Mouse (Mus musculus) heart, embryonic 14.5 days (tissue): ENCODE data around the gene Sirt3. TPM values are rescaled to one million over a fixed set of nuclear protein-coding genes. Genes with fewer than 3 reads are reported as not detected.
A peak's percentile ranks its signal among the peaks of the same experiment; 100 is the strongest.

ENCODE experiments used
- ATAC-seq: fragments of 200-750 bp; cut with Nextera tagmentation; 2 replicates; pipeline ENCODE4 v1.8.0; 2017; ENCODE audit warnings: low read depth, moderate TSS enrichment; ENCODE audit not compliant: insufficient number of reproducible peaks, insufficient read depth, low FRiP score
- H3K27ac ChIP-seq, 2 experiments: fragments of 200-500 bp in 1 of 2; fragments of 300-500 bp in 1 of 2; sonication (generic) in 1 of 2; replicated peaks in 1 of 2; 2 replicates each; pipeline ENCODE4 v1.5.1; 2012 to 2014; ENCODE audit warnings: low read depth in 2 of 2, low read length in 2 of 2, control low read depth in 1 of 2, mild to moderate bottlenecking in 1 of 2, mixed read lengths in 1 of 2; ENCODE audit not compliant: control insufficient read depth in 1 of 2, insufficient read depth in 1 of 2
- H3K27me3 ChIP-seq: fragments of 300-500 bp; sonication (generic); 2 replicates; pipeline ENCODE4 v1.6.1; 2014; ENCODE audit warnings: mild to moderate bottlenecking, low read length, control low read depth; ENCODE audit not compliant: control insufficient read depth, insufficient read depth
- H3K36me3 ChIP-seq: fragments of 300-500 bp; sonication (generic); 2 replicates; pipeline ENCODE4 v1.6.1; 2014; ENCODE audit warnings: mild to moderate bottlenecking, control low read depth, low read length, mixed read lengths; ENCODE audit not compliant: control insufficient read depth, insufficient read depth
- H3K4me1 ChIP-seq, 2 experiments: fragments of 200-500 bp in 1 of 2; fragments of 300-500 bp in 1 of 2; sonication (generic) in 1 of 2; 2 replicates each; pipeline ENCODE4 v1.6.1; 2012 to 2014; ENCODE audit warnings: low read length in 2 of 2, control low read depth in 1 of 2, mixed read lengths in 1 of 2; ENCODE audit not compliant: control insufficient read depth in 2 of 2, insufficient read depth in 2 of 2
- H3K4me2 ChIP-seq: fragments of 300-500 bp; sonication (generic); 2 replicates; pipeline ENCODE4 v1.6.1; 2014; ENCODE audit warnings: mild to moderate bottlenecking, low read length
- H3K4me3 ChIP-seq, 2 experiments: fragments of 200-500 bp in 1 of 2; fragments of 300-500 bp in 1 of 2; sonication (generic) in 1 of 2; 2 replicates each; pipeline ENCODE4 v1.5.1; 2012 to 2014; ENCODE audit warnings: low read length in 2 of 2, mild to moderate bottlenecking in 2 of 2, control low read depth in 1 of 2, low read depth in 1 of 2, moderate library complexity in 1 of 2; ENCODE audit not compliant: control insufficient read depth in 1 of 2, insufficient read depth in 1 of 2
- H3K9ac ChIP-seq: fragments of 300-500 bp; sonication (generic); 2 replicates; pipeline ENCODE4 v1.6.1; 2014; ENCODE audit warnings: mild to moderate bottlenecking, low read length
- H3K9me3 ChIP-seq: fragments of 300-500 bp; sonication (generic); 2 replicates; pipeline ENCODE4 v1.6.1; 2016; ENCODE audit warnings: low read length, control low read depth; ENCODE audit not compliant: control insufficient read depth
- WGBS: fragments of 180-500 bp; shearing (Covaris S2); extraction: QIAGEN DNeasy Blood & Tissue Kit; methylation state at CpG from one replicate; pipeline ENCODE4 v1.1.7; 2014; 5-methylcytosine and 5-hydroxymethylcytosine counted together
- polyA plus RNA-seq: library from polyadenylated mRNA; unstranded; fragments of >200 nt; fragmentation: Nextera tagmentation; extraction: Ambion mirVana; gene quantifications from 2 replicates; pipeline ENCODE4 v1.2.1, GENCODE M21; 2014

Sirt3 gene
- polyA plus RNA-seq, 1 experiment from 2014 or later = 48.4 TPM

- ATAC-seq = peak; percentile 60
- Histone ChIP-seq H3K27ac (peak within 1 kb of the TSS; percentile 84 to 91), H3K9me3 (no peaks in the 10 kb centered on the region), H3K4me1 (peaks cover 11 to 21% of the 10 kb centered on the region in 2 experiments), H3K4me3 (peak within 1 kb of the TSS; percentile 78 to 86), H3K27me3 (no peaks in the 10 kb centered on the region), H3K36me3 (peaks cover 60% of the 10 kb centered on the region), H3K9ac (peak within 1 kb of the TSS; percentile 93), H3K4me2 (peak within 1 kb of the TSS; percentile 83)
- under 1% methylated on average over 51 of the region's 51 CpGs for WGBS
Observed at GRCm38 (mm10) chr7:140855860-140856784, 26.0 kb downstream of the Sirt3 start, which contains the start of gene Gm45785. TSS of gene Gm45785 (minus strand) at chr7:140856331.

- peak overlapping the region; percentile 93 for H3K9ac ChIP-seq
- peak overlapping the region; percentile 83 for H3K4me2 ChIP-seq
- no peak for ATAC-seq
- 65% methylated on average over 9 of the region's 9 CpGs for WGBS
- no peaks in the 10 kb centered on the region for H3K9me3 ChIP-seq
- peaks cover 50% of the 10 kb centered on the region for H3K36me3 ChIP-seq
- peak overlapping the region in 1 of 2 experiments; percentile 91; a peak in 1 of 4 replicates for H3K27ac ChIP-seq
- peaks cover 11 to 21% of the 10 kb centered on the region in 2 experiments for H3K4me1 ChIP-seq
- H3K27me3 ChIP-seq = no peaks in the 10 kb centered on the region
- H3K4me3 ChIP-seq = peak overlapping the region; percentile 78 to 86
Observed at GRCm38 (mm10) chr7:140855181-140855580, 26.9 kb downstream of the Sirt3 start.

GRCm38 (mm10) chr7:140854483-140854882 lies 27.6 kb downstream of the Sirt3 start:
- Histone ChIP-seq H3K4me1 (peaks cover 11 to 21% of the 10 kb centered on the region in 2 experiments), H3K4me3 (no peak overlapping the region), H3K27me3 (no peaks in the 10 kb centered on the region), H3K27ac (no peak overlapping the region), H3K36me3 (peaks cover 43% of the 10 kb centered on the region), H3K9me3 (no peaks in the 10 kb centered on the region), H3K9ac (no peak overlapping the region), H3K4me2 (no peak overlapping the region)
- 94% methylated on average over 18 of the region's 18 CpGs for WGBS
- ATAC-seq = no peak

GRCm38 (mm10) chr7:140853386-140853785 lies 28.7 kb downstream of the Sirt3 start:
- H3K9ac ChIP-seq = no peak overlapping the region
- WGBS = 83% methylated on average over 9 of the region's 9 CpGs
- H3K9me3 ChIP-seq = no peaks in the 10 kb centered on the region
- H3K4me3 ChIP-seq = no peak overlapping the region
- ATAC-seq = no peak
- H3K27me3 ChIP-seq = no peaks in the 10 kb centered on the region
- H3K4me2 ChIP-seq = no peak overlapping the region
- peaks cover 9 to 15% of the 10 kb centered on the region in 2 experiments for H3K4me1 ChIP-seq
- peaks cover 33% of the 10 kb centered on the region for H3K36me3 ChIP-seq
- no peak overlapping the region for H3K27ac ChIP-seq

GRCm38 (mm10) chr7:140851916-140852315 lies 30.2 kb downstream of the Sirt3 start:
- Histone ChIP-seq H3K9me3 (no peaks in the 10 kb centered on the region), H3K36me3 (peaks cover 32% of the 10 kb centered on the region), H3K4me3 (no peak overlapping the region), H3K4me2 (no peak overlapping the region), H3K9ac (no peak overlapping the region), H3K27me3 (no peaks in the 10 kb centered on the region), H3K4me1 (peaks cover 7 to 8% of the 10 kb centered on the region in 2 experiments), H3K27ac (no peak overlapping the region)
- no peak for ATAC-seq
- 88% methylated on average over 4 of the region's 4 CpGs for WGBS

- WGBS = 89% methylated on average over 10 of the region's 10 CpGs
- Histone ChIP-seq H3K27me3 (peaks cover 11% of the 10 kb centered on the region; the same call in 1 of the 2 replicates), H3K4me2 (no peak overlapping the region), H3K4me1 (peaks cover 0 to 5% of the 10 kb centered on the region in 2 experiments; a peak in 3 of 4 replicates), H3K9ac (no peak overlapping the region), H3K36me3 (peaks cover 21% of the 10 kb centered on the region), H3K9me3 (no peaks in the 10 kb centered on the region), H3K4me3 (no peak overlapping the region), H3K27ac (no peak overlapping the region)
- no peak for ATAC-seq
Observed at GRCm38 (mm10) chr7:140848591-140848990, 33.5 kb downstream of the Sirt3 start.

- Histone ChIP-seq H3K27ac (no peak within 1 kb of the TSS), H3K9ac (no peak within 1 kb of the TSS), H3K36me3 (peaks cover 15% of the 10 kb centered on the region), H3K4me2 (no peak within 1 kb of the TSS), H3K4me1 (peaks cover 0 to 5% of the 10 kb centered on the region in 2 experiments; a peak in 3 of 4 replicates), H3K9me3 (no peaks in the 10 kb centered on the region), H3K4me3 (no peak within 1 kb of the TSS), H3K27me3 (peaks cover 15% of the 10 kb centered on the region; the same call in 1 of the 2 replicates)
- ATAC-seq = peak; percentile 41; the same call in 1 of the 2 replicates
- WGBS = 44% methylated on average over 11 of the region's 11 CpGs
Observed at GRCm38 (mm10) chr7:140847755-140848580, 34.1 kb downstream of the Sirt3 start, which contains the start of gene Odf3. TSS of gene Odf3 (plus strand) at chr7:140847805.
